Mouse (Mus musculus): Measurements from ENCODE around the gene 4931428L18Rik. TPM values are rescaled to one million over a fixed set of nuclear protein-coding genes. Genes with fewer than 3 reads are reported as not detected.

Gene 4931428L18Rik
- polyA plus RNA-seq, 1 experiment = not detected

DNA sequence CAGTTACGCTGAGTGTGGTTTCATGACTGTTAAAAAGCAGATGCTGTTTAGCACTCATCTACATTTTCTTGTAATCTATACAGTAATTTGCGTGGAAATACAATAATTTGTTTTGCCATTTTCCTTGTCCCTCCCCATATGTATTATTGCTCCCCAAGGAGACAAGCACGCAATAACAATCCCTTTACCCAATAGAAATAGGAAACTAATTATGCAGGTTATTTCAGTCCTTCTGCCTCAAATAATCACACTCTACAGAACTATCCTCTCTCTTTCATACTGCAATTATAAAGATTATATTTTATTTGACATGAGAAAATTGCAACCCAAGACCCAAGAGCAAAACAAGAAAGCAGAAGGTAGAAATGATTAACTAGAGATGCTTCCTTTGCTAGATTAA, 25.5 kb downstream of the 4931428L18Rik start:
- H3K27ac ChIP-seq (ENCODE audit: insufficient read depth, low read length) = no peak overlapping the region
- TF ChIP-seq POLR2A (IDR thresholded peaks at IDR 0.05; ENCODE audit: low read depth, low read length) (no peak), CTCF (IDR thresholded peaks at IDR 0.05; ENCODE audit: borderline replicate concordance, insufficient read depth, low read length) (no peak)
- H3K4me1 ChIP-seq (ENCODE audit: control insufficient read depth, insufficient read depth, low read length) = no peaks in the 10 kb centered on the region
- no peak overlapping the region for H3K4me3 ChIP-seq (ENCODE audit: insufficient read depth, low read length)

DNA sequence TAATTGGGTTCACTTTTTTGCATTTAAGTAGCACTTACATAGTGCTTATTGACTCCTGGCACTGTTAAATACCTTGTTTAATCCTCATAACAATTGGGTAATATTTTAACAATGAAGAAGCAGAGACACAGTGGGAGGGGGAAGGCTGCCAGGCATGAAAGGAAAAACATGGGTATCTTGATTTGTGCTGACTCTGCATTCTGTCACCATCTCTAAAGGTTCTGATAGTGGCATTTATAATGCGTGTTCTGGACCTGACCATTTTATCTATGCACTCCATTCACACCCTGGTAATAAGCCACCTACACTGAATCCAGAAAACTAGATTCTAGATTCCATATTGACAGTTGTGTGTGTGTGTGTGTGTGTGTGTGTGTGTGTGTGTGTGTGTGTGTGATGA, 26.9 kb downstream of the 4931428L18Rik start:
- TF ChIP-seq POLR2A (IDR thresholded peaks at IDR 0.05; ENCODE audit: low read depth, low read length) (no peak), CTCF (IDR thresholded peaks at IDR 0.05; ENCODE audit: borderline replicate concordance, insufficient read depth, low read length) (no peak)
- no peak overlapping the region for H3K27ac ChIP-seq (ENCODE audit: insufficient read depth, low read length)
- no peaks in the 10 kb centered on the region for H3K4me1 ChIP-seq (ENCODE audit: control insufficient read depth, insufficient read depth, low read length)
- no peak overlapping the region for H3K4me3 ChIP-seq (ENCODE audit: insufficient read depth, low read length)

DNA sequence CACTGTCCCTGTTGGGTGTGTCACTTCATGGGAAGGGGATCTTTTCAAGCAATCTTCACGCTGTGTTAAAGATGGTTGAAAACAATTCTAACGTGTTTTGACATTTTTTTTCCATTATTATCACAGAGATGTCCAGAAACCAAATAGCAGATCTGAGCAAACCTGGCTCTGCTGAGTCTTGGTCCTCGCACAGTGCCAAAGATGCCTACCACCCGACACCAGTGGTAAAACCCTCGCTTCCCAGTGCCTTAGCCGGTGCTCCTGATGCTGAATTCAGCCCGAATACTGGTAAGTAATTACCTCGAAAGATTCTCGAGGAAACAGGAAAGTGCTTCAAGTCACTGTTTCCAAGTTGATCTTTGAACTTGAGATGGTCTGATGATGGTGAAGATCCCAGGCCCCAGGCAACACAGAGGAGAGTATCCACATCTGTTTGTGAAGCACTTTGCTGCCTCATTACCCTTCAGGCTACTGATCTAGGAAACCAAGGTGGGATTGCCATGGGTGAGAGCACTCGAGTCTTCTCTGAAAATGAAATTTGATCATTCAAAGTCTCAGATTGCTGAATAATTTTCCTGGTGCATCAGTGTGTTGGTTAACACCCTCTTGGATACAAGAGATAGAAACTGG, 32.1 kb downstream of the 4931428L18Rik start:
- Histone ChIP-seq H3K4me1 (ENCODE audit: control insufficient read depth, insufficient read depth, low read length) (no peaks in the 10 kb centered on the region), H3K27ac (ENCODE audit: insufficient read depth, low read length) (no peak overlapping the region), H3K4me3 (ENCODE audit: insufficient read depth, low read length) (no peak overlapping the region)
- TF ChIP-seq CTCF (IDR thresholded peaks at IDR 0.05; ENCODE audit: borderline replicate concordance, insufficient read depth, low read length) (no peak), POLR2A (IDR thresholded peaks at IDR 0.05; ENCODE audit: low read depth, low read length) (no peak)

DNA sequence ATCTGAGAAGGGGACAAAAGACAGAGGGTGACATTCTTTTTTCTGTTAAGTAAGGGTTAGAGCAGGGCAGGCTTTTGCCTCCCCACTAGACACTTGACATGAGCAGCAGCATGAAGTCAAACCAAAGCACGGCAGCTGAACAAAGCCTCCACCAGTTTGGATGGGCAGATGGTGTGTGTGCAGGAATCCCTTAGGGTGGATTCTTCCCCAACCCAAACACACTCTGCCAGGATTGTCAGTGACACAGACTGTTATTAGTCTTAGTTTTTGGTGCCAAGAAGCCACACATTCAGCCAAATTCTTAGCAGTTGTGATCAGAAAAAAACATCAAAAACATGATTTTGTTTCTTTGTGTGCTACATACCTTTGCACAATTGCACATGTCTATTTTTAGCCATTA, 44.2 kb downstream of the 4931428L18Rik start:
- Histone ChIP-seq H3K4me3 (ENCODE audit: insufficient read depth, low read length) (no peak overlapping the region), H3K27ac (ENCODE audit: insufficient read depth, low read length) (no peak overlapping the region)
- TF ChIP-seq CTCF (IDR thresholded peaks at IDR 0.05; ENCODE audit: borderline replicate concordance, insufficient read depth, low read length) (no peak), POLR2A (IDR thresholded peaks at IDR 0.05; ENCODE audit: low read depth, low read length) (no peak)

DNA sequence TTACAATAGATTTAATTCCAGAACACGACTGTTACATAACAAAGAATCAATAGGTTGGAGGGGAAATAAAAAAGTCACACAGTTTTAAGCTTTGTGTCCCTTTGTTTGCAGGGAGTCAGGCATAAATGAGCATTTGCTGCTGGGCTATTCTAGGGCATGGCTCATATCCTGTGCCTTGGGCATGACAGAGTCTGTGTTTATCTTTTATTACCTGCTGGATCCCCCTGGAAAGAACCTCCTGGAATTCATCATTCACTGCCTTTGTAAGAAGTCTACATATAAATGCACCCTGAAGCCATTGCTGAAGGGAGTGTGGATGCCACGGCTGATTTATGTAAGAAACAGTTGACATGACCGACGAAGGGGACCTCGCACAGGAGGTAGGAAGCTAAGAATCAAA, 46.4 kb downstream of the 4931428L18Rik start, which contains the start of gene Lgsn:
Gene Lgsn, plus strand, starts transcription at position 301 of the 400 bp plus-strand sequence.
- TF ChIP-seq CTCF (IDR thresholded peaks at IDR 0.05; ENCODE audit: borderline replicate concordance, insufficient read depth, low read length) (no peak), POLR2A (IDR thresholded peaks at IDR 0.05; ENCODE audit: low read depth, low read length) (no peak)
- no peak within 1 kb of the TSS for H3K27ac ChIP-seq (ENCODE audit: insufficient read depth, low read length)
- H3K4me3 ChIP-seq (ENCODE audit: insufficient read depth, low read length) = no peak within 1 kb of the TSS
- H3K4me1 ChIP-seq (ENCODE audit: control insufficient read depth, insufficient read depth, low read length) = no peaks in the 10 kb centered on the region

More for the DNA sequence above, 44.2 kb downstream of the 4931428L18Rik start:
- no peaks in the 10 kb centered on the region for H3K4me1 ChIP-seq (ENCODE audit: control insufficient read depth, insufficient read depth, low read length)

DNA sequence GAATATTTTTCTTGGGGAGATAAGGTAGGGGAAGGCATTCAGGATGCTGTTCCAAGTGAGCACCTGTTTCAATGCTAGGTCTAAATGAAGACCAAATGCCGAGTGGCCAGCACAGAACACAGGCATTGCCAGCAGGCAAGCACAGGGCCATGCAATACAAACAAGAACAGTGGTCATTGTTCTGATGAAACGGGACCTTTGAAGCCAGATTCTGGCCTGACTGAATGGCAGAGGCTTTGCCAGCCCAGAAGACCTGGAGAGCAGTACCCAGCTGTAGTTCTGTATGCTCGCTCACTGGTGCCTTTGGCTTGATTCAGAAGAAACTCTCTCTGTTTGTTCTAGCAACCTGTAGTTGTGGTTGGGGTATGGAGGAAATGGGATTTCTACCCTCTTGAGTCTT, 47.1 kb downstream of the 4931428L18Rik start:
- Histone ChIP-seq H3K4me1 (ENCODE audit: control insufficient read depth, insufficient read depth, low read length) (no peaks in the 10 kb centered on the region), H3K4me3 (ENCODE audit: insufficient read depth, low read length) (no peak overlapping the region), H3K27ac (ENCODE audit: insufficient read depth, low read length) (no peak overlapping the region)
- TF ChIP-seq POLR2A (IDR thresholded peaks at IDR 0.05; ENCODE audit: low read depth, low read length) (no peak), CTCF (IDR thresholded peaks at IDR 0.05; ENCODE audit: borderline replicate concordance, insufficient read depth, low read length) (no peak)

DNA sequence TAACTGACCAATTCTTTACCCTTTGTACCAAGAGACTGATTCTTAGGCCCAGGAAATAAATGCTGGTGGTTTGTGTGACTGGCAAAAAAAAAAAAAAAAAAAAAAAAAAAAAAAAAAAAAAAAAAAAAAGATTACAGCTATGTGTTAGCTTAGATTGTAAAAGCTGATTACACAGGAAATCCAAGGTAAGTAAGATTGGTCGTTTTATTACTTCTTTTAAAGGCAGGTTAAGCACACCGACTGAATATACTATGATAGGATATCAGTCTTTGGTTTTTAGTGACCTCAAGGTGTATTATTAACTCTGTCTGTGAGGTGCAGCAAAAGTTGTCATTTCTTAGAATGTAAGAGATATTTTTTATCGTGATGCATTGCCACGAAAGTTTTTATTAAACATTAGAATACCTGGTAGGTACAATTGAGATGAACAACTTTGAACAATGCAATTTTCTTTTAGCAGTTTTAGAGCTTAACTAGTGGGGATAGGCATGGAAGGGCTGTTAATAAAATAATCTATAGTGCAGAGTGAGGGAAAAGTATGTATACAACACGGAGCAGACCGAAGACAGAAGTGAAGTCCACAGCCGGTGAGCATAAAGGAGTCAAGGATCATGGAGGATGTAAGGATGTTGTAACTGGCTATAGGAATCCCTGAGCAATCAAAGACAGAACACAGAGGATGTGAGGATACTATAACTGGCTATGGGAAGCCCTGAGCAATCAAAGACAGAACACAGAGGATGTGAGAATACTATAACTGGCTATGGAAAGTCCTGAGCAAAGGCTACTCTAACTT, 57.0 kb downstream of the 4931428L18Rik start:
- TF ChIP-seq CTCF (IDR thresholded peaks at IDR 0.05; ENCODE audit: borderline replicate concordance, insufficient read depth, low read length) (no peak), POLR2A (IDR thresholded peaks at IDR 0.05; ENCODE audit: low read depth, low read length) (no peak)
- H3K4me1 ChIP-seq (ENCODE audit: control insufficient read depth, insufficient read depth, low read length) = no peaks in the 10 kb centered on the region
- H3K4me3 ChIP-seq (ENCODE audit: insufficient read depth, low read length) = no peak overlapping the region
- H3K27ac ChIP-seq (ENCODE audit: insufficient read depth, low read length) = no peak overlapping the region

DNA sequence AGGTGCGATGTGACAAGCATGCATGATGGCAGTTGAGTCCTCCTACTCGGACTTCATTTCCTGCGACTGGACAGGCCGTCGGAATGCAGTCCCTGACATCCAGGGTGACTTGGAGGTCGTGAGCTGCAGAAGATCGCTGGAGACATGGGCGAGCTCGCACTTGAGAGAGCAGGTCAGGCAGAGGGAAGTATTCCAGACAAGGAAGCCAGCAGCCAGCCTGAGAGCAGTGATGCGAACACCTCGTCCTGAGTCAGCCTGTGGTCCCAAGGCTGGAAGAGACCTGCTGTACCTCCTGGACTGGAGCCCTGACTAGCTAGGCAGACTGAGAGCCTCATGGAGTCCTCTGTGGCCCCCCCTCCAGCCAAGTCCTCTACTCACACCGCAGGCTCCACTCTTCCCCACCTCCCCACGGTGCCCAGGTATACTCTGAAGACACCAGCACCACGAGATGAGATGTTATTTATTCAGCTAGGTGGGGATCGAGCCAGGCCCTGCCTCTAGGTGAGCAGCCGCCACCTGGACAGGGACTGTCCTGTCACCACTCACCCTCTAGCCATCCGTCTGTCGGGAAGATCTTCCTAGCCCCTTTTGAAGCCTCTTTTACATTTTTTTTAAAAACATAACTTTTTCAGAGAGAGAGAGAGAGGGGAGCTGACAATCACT, 57.8 kb downstream of the 4931428L18Rik start:
- TF ChIP-seq POLR2A (IDR thresholded peaks at IDR 0.05; ENCODE audit: low read depth, low read length) (no peak), CTCF (IDR thresholded peaks at IDR 0.05; ENCODE audit: borderline replicate concordance, insufficient read depth, low read length) (no peak)
- no peak overlapping the region for H3K4me3 ChIP-seq (ENCODE audit: insufficient read depth, low read length)
- H3K27ac ChIP-seq (ENCODE audit: insufficient read depth, low read length) = no peak overlapping the region
- H3K4me1 ChIP-seq (ENCODE audit: control insufficient read depth, insufficient read depth, low read length) = no peaks in the 10 kb centered on the region

DNA sequence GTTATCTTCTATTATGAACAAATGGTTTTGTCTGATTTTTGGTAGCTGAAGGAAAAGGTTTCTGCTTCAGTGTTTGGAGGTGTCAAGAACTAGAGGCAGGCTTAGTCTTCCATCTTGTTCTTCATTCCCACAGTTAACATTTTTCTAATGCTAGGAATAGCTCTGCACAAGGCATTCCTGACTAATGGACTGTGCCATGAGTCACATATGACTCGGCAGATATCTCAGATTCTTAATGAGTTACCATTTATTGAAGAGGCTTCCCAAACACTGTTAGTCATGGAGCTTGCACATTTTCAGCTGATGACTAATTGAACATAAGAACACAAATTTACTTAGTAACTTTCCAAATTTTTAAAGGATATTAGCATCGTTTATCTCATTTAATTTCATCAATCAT, 65.6 kb downstream of the 4931428L18Rik start:
- H3K4me3 ChIP-seq (ENCODE audit: insufficient read depth, low read length) = no peak overlapping the region
- peak overlapping the region; percentile 71; the same call in 1 of the 2 replicates for H3K27ac ChIP-seq (ENCODE audit: insufficient read depth, low read length)
- TF ChIP-seq CTCF (IDR thresholded peaks at IDR 0.05; ENCODE audit: borderline replicate concordance, insufficient read depth, low read length) (no peak), POLR2A (IDR thresholded peaks at IDR 0.05; ENCODE audit: low read depth, low read length) (no peak)
- no peaks in the 10 kb centered on the region; the same call in 1 of the 2 replicates for H3K4me1 ChIP-seq (ENCODE audit: control insufficient read depth, insufficient read depth, low read length)

Measured in embryonic fibroblast, embryonic 13.5 days (primary cell).